Mouse (Mus musculus) spleen, postnatal 36 days (tissue): ENCODE data around the gene Abtb2.
A peak's percentile ranks its signal among the peaks of the same experiment; 100 is the strongest.
"Not testable (repeated sequence)": the region's sequence is repeated elsewhere in the genome, so short reads cannot be mapped to it uniquely, and the experiment has no call there.

Experiments used
- DNase-seq, 2 experiments: peaks; one replicate each; pipeline ENCODE4 v3.0.0; 2022; ENCODE audit warnings: low spot score in 2 of 2, mixed read lengths in 1 of 2

The Abtb2 gene

DNA sequence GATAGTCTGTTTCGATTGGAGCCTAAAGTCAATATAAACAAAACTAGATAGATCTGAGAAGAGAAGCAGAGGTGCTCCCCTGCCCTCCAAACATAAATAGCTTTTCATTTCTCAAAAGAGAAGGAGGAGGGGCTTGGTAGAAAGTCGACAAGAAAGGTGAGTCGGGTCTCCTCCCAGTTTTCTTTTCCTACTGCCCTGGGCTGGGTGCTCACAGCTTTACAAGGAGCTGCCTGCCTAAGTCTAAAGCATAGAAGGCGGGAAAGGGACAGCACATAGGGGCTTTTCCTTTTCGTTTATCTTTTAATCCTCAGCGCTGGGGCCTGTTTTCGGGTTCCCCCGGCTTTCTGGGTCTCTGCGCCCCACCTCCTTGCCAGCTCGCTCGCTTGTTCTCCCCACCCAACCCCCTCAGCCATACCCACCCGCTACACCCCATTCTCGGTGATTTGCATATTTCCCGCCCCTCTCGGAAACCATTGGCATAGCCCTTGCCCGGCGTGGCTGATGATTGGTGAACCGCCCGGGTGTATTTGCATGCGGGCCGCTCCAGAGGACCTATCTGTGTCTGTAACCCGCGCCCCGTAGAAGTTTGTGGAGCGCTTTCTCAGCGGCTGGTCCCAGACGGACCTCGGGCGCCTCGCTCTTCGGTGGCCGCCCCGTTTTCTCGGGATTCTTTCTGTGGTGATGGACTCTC is at the start of gene Abtb2:
Gene Abtb2, plus strand, starts transcription at position 579 of the 691 bp plus-strand sequence.
- peak; percentile 94 to 95 for DNase-seq

GRCm38 (mm10) chr2:103516472-103516871 is 49.6 kb upstream of the Abtb2 start:
- DNase-seq, result no peak

GRCm38 (mm10) chr2:103525596-103525995 is 40.5 kb upstream of the Abtb2 start:
- no peak for DNase-seq

GRCm38 (mm10) chr2:103547132-103547531 is 19.0 kb upstream of the Abtb2 start:
- DNase-seq, result peak; percentile 64 to 74

- DNase-seq, result not testable (repeated sequence)
These were observed 15.8 kb upstream of the Abtb2 start for GRCm38 (mm10) chr2:103550301-103550700.

GRCm38 (mm10) chr2:103554041-103554440 is 12.1 kb upstream of the Abtb2 start:
- DNase-seq, result no peak

DNA sequence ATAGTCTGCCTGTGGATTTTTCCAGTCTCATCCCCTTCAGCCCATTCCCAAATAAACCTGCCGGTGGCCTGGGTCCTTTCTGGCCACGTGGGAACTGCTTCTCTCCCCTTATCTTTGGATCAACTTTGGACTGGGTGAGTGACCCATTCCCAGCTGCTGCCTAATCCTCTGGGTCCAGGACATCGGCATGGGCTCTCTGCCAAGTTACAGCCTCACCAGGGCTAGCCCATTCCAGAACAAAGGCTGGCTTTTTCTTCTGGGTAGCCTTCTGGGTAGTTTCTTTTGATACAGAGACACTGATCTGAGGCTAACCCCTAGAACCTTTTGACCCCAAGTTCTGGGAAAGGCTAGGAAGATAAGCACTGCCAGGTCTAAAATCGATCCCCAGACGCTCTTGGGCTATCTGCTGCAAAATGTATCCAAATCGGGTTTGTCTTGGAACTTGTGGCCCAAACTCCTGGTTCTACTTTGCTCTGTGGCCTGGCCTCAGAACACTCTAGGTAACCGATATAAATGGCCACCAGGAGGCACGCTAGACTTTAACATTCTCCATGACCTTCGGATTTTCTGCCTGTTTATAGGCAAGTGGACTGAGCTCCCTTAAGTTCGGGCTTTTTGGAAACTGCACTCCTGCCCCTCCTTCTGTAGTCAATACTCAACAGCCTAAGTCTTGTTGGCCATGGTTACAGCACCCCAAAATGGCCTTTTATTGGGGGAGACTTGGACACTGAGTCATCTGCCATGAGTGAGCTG is 9.8 kb upstream of the Abtb2 start:
- no peak for DNase-seq

GRCm38 (mm10) chr2:103560955-103561354 is 5.2 kb upstream of the Abtb2 start:
- no peak for DNase-seq

DNA sequence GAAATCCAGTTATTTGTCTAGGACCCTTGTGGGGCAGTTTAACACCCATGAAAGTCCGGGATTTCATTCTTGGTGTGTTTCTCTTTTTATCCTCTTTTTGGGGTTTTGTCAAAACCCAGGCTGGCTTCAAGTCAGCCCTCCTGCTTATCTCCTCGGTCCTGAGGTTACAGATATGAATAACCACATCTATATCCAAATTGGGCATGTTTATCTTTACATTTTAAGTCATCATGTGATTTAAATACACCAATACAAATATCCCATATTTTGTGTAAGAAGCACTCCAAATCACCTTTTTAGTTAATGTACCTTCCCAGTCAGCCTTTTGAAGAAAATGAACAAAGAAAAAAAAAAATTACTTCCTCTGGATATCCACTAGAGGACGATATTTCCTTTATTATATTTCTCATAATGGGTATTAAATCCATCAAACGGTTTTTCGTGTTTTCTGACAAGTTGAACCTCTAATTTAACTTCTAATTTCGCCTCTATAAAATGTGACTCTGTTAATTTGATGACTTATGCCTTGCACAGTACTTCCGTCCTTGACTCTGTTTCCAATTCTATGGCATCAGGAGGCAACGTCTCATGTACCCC is 1.6 kb upstream of the Abtb2 start:
- no peak for DNase-seq

GRCm38 (mm10) chr2:103565171-103565591 is 929 bp upstream of the Abtb2 start:
- DNase-seq, result peak; percentile 51 to 55

DNA sequence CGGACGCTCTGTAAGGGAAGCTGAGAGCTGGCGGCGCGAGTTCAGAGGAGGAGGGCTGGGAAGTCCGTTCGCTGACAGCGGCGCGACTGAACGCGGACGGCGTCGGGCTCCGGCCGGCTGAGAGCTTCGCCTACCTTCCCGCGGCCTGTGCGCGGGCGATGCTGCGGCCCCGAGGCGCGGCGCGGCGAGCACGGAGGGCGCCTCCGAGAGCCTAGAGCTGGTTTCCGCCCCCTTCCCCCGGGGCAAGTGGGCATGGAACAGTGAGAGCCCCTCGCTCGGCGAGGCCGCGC is 258 bp downstream of the Abtb2 start:
- DNase-seq, result no peak

- DNase-seq, result peak; percentile 19 to 21
These were observed 807 bp downstream of the Abtb2 start for GRCm38 (mm10) chr2:103566713-103567521.

DNA sequence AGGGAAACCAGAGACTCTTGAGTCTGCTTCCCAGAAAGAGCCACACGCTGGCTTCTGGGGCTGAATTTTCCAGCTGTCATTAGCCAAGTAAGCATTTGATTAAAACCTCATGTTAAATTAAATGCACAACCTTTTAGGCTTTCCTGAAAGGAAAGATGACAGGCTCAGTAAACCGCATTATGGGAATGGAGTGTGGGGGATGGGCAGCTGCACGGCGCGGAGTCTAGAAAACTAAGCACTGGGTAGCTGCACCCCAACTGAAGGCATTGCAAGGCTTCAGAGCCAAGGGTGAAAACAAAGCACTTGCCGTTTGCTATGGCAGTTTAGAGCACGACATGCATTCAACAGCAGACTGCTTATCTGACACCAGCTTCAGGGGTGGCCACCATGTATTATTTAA is 2.1 kb downstream of the Abtb2 start:
- DNase-seq, result no peak

DNA sequence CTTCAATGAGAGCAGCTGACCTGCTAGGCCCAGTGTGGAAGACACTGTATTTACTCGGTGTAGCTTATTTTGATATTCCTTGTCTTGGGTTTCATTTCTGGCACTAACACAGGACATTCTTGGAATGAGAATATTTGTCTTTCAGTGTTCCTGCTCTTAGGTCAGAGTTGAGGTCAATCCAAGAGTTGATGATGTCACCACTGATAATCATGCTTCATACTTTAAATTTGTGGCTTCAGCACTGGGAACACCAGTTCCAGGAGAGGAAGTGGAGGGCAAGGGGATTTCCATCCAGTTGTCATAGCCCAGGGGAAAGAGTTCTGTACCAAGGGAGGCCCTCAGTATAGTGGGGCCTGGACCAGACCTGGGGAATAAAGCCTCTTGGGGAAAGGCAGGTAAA is 3.6 kb downstream of the Abtb2 start:
- DNase-seq, result no peak

- DNase-seq, result no peak
These were observed 6.2 kb downstream of the Abtb2 start for GRCm38 (mm10) chr2:103572354-103572753.

- no peak for DNase-seq
These were observed 10.3 kb downstream of the Abtb2 start for GRCm38 (mm10) chr2:103576371-103576770.

GRCm38 (mm10) chr2:103577752-103578662 is 11.9 kb downstream of the Abtb2 start:
- no peak for DNase-seq

DNA sequence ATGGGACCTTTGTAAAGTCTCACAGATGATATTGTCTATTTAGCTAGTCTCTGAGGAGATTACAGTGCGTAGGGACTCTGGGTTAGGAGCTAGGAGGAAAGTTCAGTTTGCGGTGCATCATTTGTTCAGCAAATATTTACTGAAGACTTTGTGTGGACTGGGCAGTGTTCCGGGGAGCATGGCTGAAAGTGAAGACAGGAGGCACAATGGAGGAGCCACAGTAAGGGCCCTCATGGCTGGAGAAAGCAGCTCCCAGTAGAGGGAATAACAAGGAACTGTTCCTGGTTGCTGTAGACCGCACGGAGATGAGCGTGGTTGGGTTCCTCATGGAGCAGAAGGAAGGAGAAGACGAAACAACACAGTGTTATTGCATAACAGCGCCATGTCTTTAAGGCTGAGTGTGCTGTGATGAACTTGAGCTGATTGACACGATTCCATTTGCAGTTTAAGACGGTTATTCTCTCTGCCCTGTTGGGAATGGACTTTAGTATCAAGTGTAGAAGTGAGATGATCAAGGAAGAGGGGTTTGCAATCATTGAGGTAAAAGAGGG is 12.6 kb downstream of the Abtb2 start:
- no peak for DNase-seq

GRCm38 (mm10) chr2:103580756-103581155 is 14.6 kb downstream of the Abtb2 start:
- DNase-seq, result no peak

GRCm38 (mm10) chr2:103581369-103581897 is 15.3 kb downstream of the Abtb2 start:
- no peak for DNase-seq
